Comparison of ENCODE assay signal across 22 mouse cellular contexts in the genomic region with DNA sequence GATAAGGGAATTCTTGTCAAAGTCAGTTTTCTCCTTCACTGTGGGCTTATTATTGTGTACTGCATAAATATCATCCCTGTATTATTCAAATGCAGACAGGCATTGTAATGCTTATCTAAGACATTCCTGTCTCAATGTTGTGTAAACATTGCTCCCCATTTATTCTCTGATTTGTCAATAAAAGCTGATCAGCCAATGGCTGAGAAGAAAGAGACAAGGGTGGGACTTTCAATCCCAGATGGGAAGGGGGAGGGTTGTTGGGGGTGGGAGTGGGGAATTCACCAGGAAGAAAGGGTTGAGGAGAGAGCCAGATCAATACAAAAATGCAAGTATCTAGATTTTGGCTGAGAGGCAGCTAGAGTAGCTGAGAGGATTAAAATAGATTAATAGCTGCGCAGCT. TPM values are rescaled to one million over a fixed set of nuclear protein-coding genes. Genes with fewer than 3 reads are reported as not detected.
"Had no signal": no experiment of that assay in that cellular context is flagged by ENCODE, and none has a peak within 500 bp of the region (broad histone marks: within the 10 kb centered on the region; RNA-seq: fewer than 3 reads in every experiment).

No protein-coding gene starts in this region.

- H3K4me3 ChIP-seq: limb, embryonic 15.5 days; liver, embryonic 12.5 days; midbrain, embryonic 13.5 days; neural tube, embryonic 13.5 days had no signal

- H3K9ac ChIP-seq: limb, embryonic 15.5 days; liver, embryonic 12.5 days; midbrain, embryonic 13.5 days; neural tube, embryonic 13.5 days had no signal

- H3K4me2 ChIP-seq: limb, embryonic 15.5 days; liver, embryonic 12.5 days; midbrain, embryonic 13.5 days; neural tube, embryonic 13.5 days had no signal

- DNase-seq: kidney, adult 18-20 months; kidney, postnatal 10 days; kidney, postnatal 4 days; lung, postnatal 14 days; retina, postnatal 1 day; right cerebral cortex, postnatal 4 days; spleen, adult 18-20 months; thymus, adult 18-20 months; thymus, postnatal 25 days had no signal

- H3K9me3 ChIP-seq: limb, embryonic 15.5 days; liver, embryonic 12.5 days; midbrain, embryonic 13.5 days had no signal

- H3K27ac ChIP-seq: limb, embryonic 15.5 days; liver, embryonic 12.5 days; midbrain, embryonic 13.5 days; neural tube, embryonic 13.5 days had no signal

- ATAC-seq: liver, embryonic 12.5 days; midbrain, embryonic 13.5 days had no signal

- H3K36me3 ChIP-seq: limb, embryonic 15.5 days; liver, embryonic 12.5 days; neural tube, embryonic 13.5 days had no signal

RNA-seq across cellular contexts. Expression of a gene that starts 35.6 kb away (rescaled TPM):
- total RNA-seq: layer of hippocampus, postnatal 25 days; left cerebral cortex, adult 8-10 months; left cerebral cortex, postnatal 25 days; megakaryocyte-erythroid progenitor cell, adult 5-6 weeks had no signal
- polyA plus RNA-seq: kidney, embryonic 14.5 days; limb, embryonic 11.5 days; limb, embryonic 15.5 days; liver, embryonic 12.5 days; liver, embryonic 16.5 days; midbrain, embryonic 13.5 days; neural tube, embryonic 13.5 days; stomach, embryonic 14.5 days; urinary bladder, adult 2 months had no signal
